Mouse (Mus musculus) small intestine, adult 2 months (tissue): ENCODE results near the gene Cers3. TPM values are rescaled to one million over a fixed set of nuclear protein-coding genes. Genes with fewer than 3 reads are reported as not detected.
A peak's percentile ranks its signal among the peaks of the same experiment; 100 is the strongest.

Experiments
- H3K27ac ChIP-seq: fragments of 200-500 bp; 2 replicates; pipeline ENCODE4 v1.5.1; 2012; ENCODE audit warnings: low read depth, low read length, control low read depth, inconsistent platforms; ENCODE audit not compliant: insufficient read depth
- H3K27me3 ChIP-seq: fragments of 200-500 bp; 2 replicates; pipeline ENCODE4 v1.6.1; 2012; ENCODE audit warnings: mild to moderate bottlenecking, moderate library complexity, low read length, inconsistent platforms; ENCODE audit not compliant: control insufficient read depth, insufficient read depth
- H3K36me3 ChIP-seq: fragments of 200-500 bp; 2 replicates; pipeline ENCODE4 v1.6.1; 2012; ENCODE audit warnings: mild to moderate bottlenecking, low read length, control low read depth, inconsistent platforms; ENCODE audit not compliant: control insufficient read depth, insufficient read depth
- H3K4me1 ChIP-seq: fragments of 200-500 bp; 2 replicates; pipeline ENCODE4 v1.6.1; 2012; ENCODE audit warnings: low read length, inconsistent platforms, mixed read lengths; ENCODE audit not compliant: control insufficient read depth, insufficient read depth, insufficient read length
- H3K4me3 ChIP-seq: fragments of 200-500 bp; 2 replicates; pipeline ENCODE4 v1.5.1; 2012; ENCODE audit warnings: low read depth, mild to moderate bottlenecking, control low read depth, inconsistent platforms, low read length, moderate library complexity
- CTCF ChIP-seq: fragments of 200-500 bp; IDR thresholded peaks from 2 replicates; pipeline ENCODE4 v1.5.1; 2012; ENCODE audit warnings: low read depth, mild to moderate bottlenecking, control low read depth, inconsistent platforms, low read length, moderate library complexity, mixed read lengths; ENCODE audit not compliant: insufficient replicate concordance, insufficient read length; ENCODE audit errors: extremely low read depth
- POLR2A ChIP-seq: fragments of 200-500 bp; IDR thresholded peaks from 2 replicates; pipeline ENCODE4 v1.6.1; 2012; ENCODE audit warnings: low read depth, mild to moderate bottlenecking, control low read depth, inconsistent platforms, low read length, moderate library complexity
- WGBS: fragments of 180-500 bp; shearing (Covaris S2); methylation state at CpG from one replicate; pipeline ENCODE4 v1.1.7; 2018; 5-methylcytosine and 5-hydroxymethylcytosine counted together
- polyA plus RNA-seq: library from polyadenylated mRNA; depleted of rRNA; stranded (reverse); fragments of >200 nt; gene quantifications from 2 replicates; pipeline ENCODE4 v1.2.3, GENCODE M21; 2012

Cers3 gene
- polyA plus RNA-seq, 1 experiment, result not detected

GRCm38 (mm10) chr7:66779411-66779810 lies 36.1 kb downstream of the Cers3 start:
- Histone ChIP-seq H3K27me3 (no peaks in the 10 kb centered on the region), H3K4me3 (no peak overlapping the region), H3K27ac (no peak overlapping the region), H3K36me3 (no peaks in the 10 kb centered on the region), H3K4me1 (peaks cover 7% of the 10 kb centered on the region; the same call in 1 of the 2 replicates)
- TF ChIP-seq CTCF, result no peak
- TF ChIP-seq POLR2A, result no peak
- WGBS, result 64% methylated on average over 2 of the region's 2 CpGs

GRCm38 (mm10) chr7:66779944-66780942 lies 36.9 kb downstream of the Cers3 start:
- Histone ChIP-seq H3K4me3 (no peak overlapping the region), H3K4me1 (peaks cover 7% of the 10 kb centered on the region; the same call in 1 of the 2 replicates), H3K27ac (no peak overlapping the region), H3K36me3 (no peaks in the 10 kb centered on the region), H3K27me3 (no peaks in the 10 kb centered on the region)
- 34% methylated on average over 10 of the region's 10 CpGs for WGBS
- TF ChIP-seq POLR2A (no peak), CTCF (no peak)

- WGBS, result 41% methylated on average over 3 of the region's 3 CpGs
- Histone ChIP-seq H3K4me1 (peaks cover 9% of the 10 kb centered on the region; the same call in 1 of the 2 replicates), H3K4me3 (no peak overlapping the region), H3K27ac (no peak overlapping the region), H3K27me3 (no peaks in the 10 kb centered on the region), H3K36me3 (no peaks in the 10 kb centered on the region)
- no peak for TF ChIP-seq POLR2A
- no peak for TF ChIP-seq CTCF
Observed at GRCm38 (mm10) chr7:66786476-66786875, 43.2 kb downstream of the Cers3 start.

- Histone ChIP-seq H3K36me3 (no peaks in the 10 kb centered on the region), H3K4me1 (peaks cover 9% of the 10 kb centered on the region; the same call in 1 of the 2 replicates), H3K27ac (no peak overlapping the region), H3K4me3 (no peak overlapping the region), H3K27me3 (no peaks in the 10 kb centered on the region)
- 58% methylated on average over 2 of the region's 2 CpGs for WGBS
- no peak for TF ChIP-seq POLR2A
- TF ChIP-seq CTCF, result no peak
Observed at GRCm38 (mm10) chr7:66787816-66788215, 44.5 kb downstream of the Cers3 start.

- H3K27ac ChIP-seq, result peak overlapping the region; percentile 48; the same call in 1 of the 2 replicates
- TF ChIP-seq CTCF (no peak), POLR2A (no peak)
- WGBS, result 18% methylated on average over 8 of the region's 8 CpGs
- peaks cover 9% of the 10 kb centered on the region; the same call in 1 of the 2 replicates for H3K4me1 ChIP-seq
- no peaks in the 10 kb centered on the region for H3K36me3 ChIP-seq
- H3K4me3 ChIP-seq, result no peak overlapping the region
- H3K27me3 ChIP-seq, result no peaks in the 10 kb centered on the region
Observed at GRCm38 (mm10) chr7:66789860-66790748, 46.8 kb downstream of the Cers3 start.

- Histone ChIP-seq H3K4me1 (peaks cover 9% of the 10 kb centered on the region; the same call in 1 of the 2 replicates), H3K27ac (no peak overlapping the region), H3K36me3 (no peaks in the 10 kb centered on the region), H3K27me3 (no peaks in the 10 kb centered on the region), H3K4me3 (no peak overlapping the region)
- no peak for TF ChIP-seq POLR2A
- TF ChIP-seq CTCF, result no peak
- 80% methylated on average over 3 of the region's 3 CpGs for WGBS
Observed at GRCm38 (mm10) chr7:66791022-66791421, 47.7 kb downstream of the Cers3 start.
